Mouse (Mus musculus) mature B cell (primary cell): ENCODE results near the gene Pop4.
"Not testable (repeated sequence)": the region's sequence is repeated elsewhere in the genome, so short reads cannot be mapped to it uniquely, and the experiment has no call there.

Source experiments
- in situ Hi-C: fragments of 300-500 bp; cut with MboI; formaldehyde crosslinking; loops from 2 replicates; pipeline ENCODE4 v1.14.3; 2019

The Pop4 gene

DNA sequence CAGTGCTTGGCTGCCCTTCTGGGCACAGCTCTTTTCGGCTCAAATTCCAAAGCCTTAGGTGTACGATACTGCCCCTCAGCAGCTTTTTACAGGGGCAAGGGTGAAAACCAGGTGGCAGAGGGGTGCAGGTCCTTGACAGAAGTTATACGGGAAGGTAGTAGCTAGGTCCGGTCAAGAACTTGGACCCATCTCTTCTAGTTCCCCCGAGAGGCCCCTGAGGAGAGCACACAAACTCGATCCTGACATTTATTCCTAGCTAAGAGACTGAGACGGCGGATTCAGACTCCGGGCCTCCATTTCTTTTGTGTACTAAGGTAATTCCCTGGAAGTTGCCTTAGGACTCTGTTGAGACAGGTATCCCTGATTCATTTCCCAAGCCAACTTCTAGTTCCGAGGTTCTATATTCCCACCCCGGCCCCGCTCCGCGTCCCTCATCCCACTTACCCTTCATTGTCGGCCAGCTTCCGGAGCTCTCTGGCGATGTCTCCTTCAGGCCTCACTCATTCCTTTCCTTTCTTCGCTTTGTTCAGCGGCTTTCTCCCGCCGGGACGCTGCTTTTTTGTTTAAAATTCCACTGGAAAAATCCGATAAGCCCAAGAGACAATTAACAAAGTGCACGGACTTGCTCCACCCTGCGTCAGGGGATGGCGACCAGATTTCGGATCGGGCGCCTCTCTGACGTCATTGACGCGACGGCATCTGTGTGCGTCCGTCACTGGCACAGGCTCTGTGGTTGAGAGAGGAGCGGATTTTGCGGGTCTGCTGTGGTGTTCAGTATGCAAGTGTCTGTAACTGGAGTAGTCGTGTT lies at the start of gene Pop4:
Pop4 (minus strand) TSS at position 721 of the 808 bp plus-strand sequence.
- in situ Hi-C loops = no loop called here

- in situ Hi-C loops = no loop called here
These were observed 49.4 kb upstream of the Pop4 start for GRCm38 (mm10) chr7:38320641-38321040.

DNA sequence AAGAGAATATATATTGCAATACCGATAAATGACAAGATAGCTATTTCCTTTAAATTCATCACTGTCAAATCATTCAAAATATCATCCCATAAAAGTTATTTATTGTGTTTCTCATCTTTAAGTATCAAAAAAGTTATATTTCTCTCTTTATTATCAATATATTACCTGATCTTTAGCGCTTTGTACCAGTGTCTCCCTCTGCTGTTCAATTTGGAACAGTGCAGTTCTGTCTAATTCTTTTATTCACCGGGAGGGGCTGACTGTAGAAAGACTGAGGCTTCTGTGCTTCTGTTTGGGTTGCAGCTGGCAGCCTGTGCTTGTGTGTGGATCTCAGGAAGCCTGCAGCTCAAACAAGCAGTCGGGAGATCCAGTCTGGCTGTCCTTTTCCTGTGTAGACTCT lies 11.0 kb upstream of the Pop4 start:
- in situ Hi-C loops = not testable (repeated sequence)

- in situ Hi-C loops = no loop called here
These were observed 1.3 kb upstream of the Pop4 start for GRCm38 (mm10) chr7:38272551-38272950.

- in situ Hi-C loops = no loop called here
These were observed 636 bp upstream of the Pop4 start for GRCm38 (mm10) chr7:38271859-38272258.

DNA sequence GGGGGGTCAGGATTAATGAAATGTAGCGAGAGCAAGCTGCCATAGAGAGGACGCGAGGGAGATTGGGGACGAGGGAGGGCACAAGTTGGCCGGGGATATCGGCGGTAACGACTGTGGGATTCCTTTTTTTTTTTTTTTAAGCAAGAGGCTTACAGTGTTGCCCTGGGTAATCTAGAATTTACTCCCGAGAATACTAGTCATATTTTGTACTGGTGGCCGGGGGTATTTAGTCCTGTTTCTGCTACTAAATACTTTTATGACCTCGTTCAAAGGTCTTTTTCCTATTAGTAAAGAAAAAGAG lies 238 bp upstream of the Pop4 start:
- in situ Hi-C loops = no loop called here

GRCm38 (mm10) chr7:38267006-38267680 lies 4.1 kb downstream of the Pop4 start:
- in situ Hi-C loops = no loop called here

GRCm38 (mm10) chr7:38262406-38262805 lies 8.8 kb downstream of the Pop4 start:
- in situ Hi-C loops = no loop called here

GRCm38 (mm10) chr7:38259631-38260030 lies 11.6 kb downstream of the Pop4 start:
- in situ Hi-C loops = no loop called here

DNA sequence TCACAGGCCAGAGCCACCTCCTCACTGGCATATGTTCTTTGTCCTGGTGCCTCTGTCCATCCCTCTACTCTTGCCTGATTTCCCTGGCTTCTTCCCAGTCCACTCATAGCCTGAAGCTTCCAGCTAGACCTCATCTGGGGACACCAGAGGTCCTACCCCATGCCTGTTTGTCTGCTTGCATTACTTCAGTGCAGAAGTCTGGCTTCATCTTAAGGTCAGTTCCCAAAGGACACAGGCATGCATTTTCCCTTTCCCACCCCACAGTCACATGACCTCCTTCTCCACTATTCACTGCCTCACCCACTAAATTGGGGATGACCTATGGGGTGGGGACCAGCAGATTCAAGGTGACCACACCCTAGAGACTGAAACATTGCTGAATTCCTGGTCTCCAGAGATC lies 17.8 kb downstream of the Pop4 start:
- in situ Hi-C loops = no loop called here

DNA sequence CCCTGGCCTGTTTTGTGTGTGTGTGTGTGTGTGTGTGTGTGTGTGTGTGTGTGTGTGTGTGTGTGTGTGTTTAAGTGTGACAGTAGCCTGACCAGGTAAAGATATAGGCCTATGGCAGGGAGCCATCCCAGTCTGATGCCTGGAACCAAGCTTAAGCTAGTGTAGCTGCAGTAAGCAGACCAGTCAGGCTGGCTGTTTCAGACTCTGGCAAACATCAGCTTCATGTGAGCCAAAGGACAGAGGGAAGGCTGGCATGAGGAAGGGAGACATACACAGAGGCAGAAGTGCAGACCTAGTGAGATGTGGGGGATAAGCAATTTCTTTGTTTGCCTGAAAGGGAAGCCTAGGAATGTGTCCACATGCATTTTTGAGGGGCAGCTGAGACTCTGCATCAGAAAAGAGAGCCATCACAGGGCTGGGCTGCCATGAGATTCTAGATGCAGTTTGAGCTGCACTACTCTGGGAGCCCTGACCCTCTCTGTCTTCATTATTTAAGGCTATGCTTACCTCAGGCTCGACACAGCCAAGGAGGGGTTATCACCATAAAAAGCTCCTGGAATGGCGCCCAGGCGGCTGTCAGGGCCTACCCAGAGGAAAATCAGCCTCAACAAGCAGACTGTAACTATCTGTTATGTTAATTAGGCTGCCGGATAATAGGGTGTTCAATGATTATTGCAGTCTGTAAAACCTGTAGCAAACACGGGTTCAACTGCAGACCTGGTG lies 19.6 kb downstream of the Pop4 start:
- in situ Hi-C loops = no loop called here

DNA sequence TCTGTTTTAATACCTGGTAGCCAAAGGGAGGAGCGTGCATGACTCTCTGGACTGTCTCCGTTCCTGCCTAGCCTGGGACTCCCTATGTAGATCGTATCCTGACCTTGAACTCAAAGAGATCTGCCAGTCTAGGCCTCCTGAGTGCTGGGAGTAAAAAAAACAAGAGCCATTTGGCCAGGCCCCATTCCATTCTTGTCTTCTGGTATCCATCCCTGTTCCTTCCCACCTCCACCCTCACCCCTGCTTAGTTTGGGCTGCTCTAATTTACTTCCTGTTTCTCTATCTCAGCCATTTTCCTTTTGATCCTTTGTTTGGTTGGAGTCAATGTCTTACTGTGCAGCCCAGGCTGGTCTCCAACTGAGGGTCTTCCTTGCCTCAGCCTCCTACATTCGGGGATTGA lies 28.8 kb downstream of the Pop4 start:
- in situ Hi-C loops = no loop called here

- in situ Hi-C loops = no loop called here
These were observed 34.1 kb downstream of the Pop4 start for GRCm38 (mm10) chr7:38237140-38237539.

- in situ Hi-C loops = no loop called here
These were observed 34.7 kb downstream of the Pop4 start for GRCm38 (mm10) chr7:38236400-38237105.

- in situ Hi-C loops = no loop called here
These were observed 40.9 kb downstream of the Pop4 start for GRCm38 (mm10) chr7:38230285-38230684.

DNA sequence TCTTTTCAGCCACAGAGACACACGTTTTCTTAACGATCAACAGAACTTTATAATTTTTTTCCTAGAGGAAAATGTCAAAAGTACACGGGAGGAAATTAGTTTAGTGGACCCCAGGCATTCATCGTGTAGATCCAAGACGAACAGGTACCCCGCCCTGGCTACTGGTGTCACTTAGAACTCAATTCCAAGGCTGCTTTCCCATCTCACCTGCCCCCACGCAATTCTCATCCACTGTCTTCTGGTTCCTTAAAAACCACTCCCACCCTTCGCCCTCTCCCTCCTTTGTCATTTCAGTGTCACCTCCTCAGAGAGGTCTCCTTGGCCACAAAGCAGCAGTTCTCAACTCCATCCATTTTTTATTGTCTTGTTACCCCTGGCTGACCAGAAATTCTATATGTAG lies 42.9 kb downstream of the Pop4 start:
- in situ Hi-C loops = no loop called here

- in situ Hi-C loops = no loop called here
These were observed 43.3 kb downstream of the Pop4 start, which contains the start of gene Plekhf1 for GRCm38 (mm10) chr7:38227900-38228298. Gene Plekhf1 (minus strand): TSS chr7:38228016.

- in situ Hi-C loops = no loop called here
These were observed 43.9 kb downstream of the Pop4 start for GRCm38 (mm10) chr7:38227181-38227899.

DNA sequence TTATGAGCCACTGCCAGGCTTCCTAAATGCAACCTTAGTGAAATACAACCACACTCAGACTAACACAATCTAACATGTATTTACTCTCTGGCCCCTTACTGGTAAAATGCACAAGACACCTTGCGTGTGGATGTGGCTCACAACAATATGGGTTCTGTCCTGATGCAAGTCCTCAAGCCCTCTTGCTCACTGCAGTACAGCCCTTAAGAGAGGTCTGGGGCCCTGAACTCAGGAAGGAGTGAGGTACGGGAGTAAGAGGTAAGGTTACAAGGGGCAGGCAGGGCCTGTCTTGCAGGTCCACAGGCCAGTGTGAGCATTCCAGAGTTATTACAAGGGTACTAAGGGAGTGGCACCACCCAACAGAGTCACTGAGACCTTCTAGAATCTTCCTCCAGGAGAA lies 45.0 kb downstream of the Pop4 start:
- in situ Hi-C loops = no loop called here

GRCm38 (mm10) chr7:38224577-38225369 lies 46.5 kb downstream of the Pop4 start:
- in situ Hi-C loops = no loop called here

DNA sequence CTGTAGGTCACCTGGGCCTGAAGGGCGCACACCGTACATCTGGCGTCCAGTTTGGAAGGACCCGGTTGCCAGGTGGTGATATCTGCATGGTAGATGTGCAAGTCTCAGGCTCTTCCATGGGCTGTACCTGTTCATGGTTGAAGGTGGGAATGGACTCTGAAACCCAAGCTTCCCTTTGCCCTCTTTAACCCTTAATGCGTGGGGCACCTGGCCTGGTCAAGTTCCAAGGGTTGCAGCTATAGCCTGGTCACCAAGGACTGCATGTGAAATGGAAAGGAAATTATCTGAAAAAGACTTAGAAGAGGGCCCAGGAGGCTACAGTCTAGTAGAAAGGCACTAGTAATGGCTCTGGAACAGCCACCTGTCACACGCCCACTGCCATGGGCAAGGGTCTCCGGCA lies 50.4 kb downstream of the Pop4 start:
- in situ Hi-C loops = no loop called here
